Mouse (Mus musculus) naive thymus-derived CD4-positive, alpha-beta T cell, adult 2 months (primary cell): ENCODE measurements around the gene Pdk2.

Experiments
- DNase-seq: peaks from one replicate; pipeline ENCODE4 v3.0.0-alpha.2; 2011; ENCODE audit warnings: low read depth

Pdk2 gene

GRCm38 (mm10) chr11:94987341-94987740 is 53.8 kb downstream of the Pdk2 start:
- DNase-seq, result no peak

- no peak for DNase-seq
Observed at GRCm38 (mm10) chr11:94986435-94986834, 54.7 kb downstream of the Pdk2 start.

GRCm38 (mm10) chr11:94985822-94986221 is 55.3 kb downstream of the Pdk2 start:
- DNase-seq, result no peak

GRCm38 (mm10) chr11:94985140-94985539 is 56.0 kb downstream of the Pdk2 start:
- DNase-seq, result no peak

GRCm38 (mm10) chr11:94979462-94980179 is 61.5 kb downstream of the Pdk2 start:
- DNase-seq, result no peak

- DNase-seq, result peak; percentile 96
Observed at GRCm38 (mm10) chr11:94978947-94979346, 62.2 kb downstream of the Pdk2 start.

GRCm38 (mm10) chr11:94978178-94978915 is 62.8 kb downstream of the Pdk2 start:
- DNase-seq, result no peak
